Mouse (Mus musculus) intestine, embryonic 14.5 days (tissue): ENCODE measurements around the gene Gch1. TPM values are rescaled to one million over a fixed set of nuclear protein-coding genes. Genes with fewer than 3 reads are reported as not detected.

ENCODE experiments used
- ATAC-seq: fragments of 200-750 bp; cut with Nextera tagmentation; replicated peaks from 2 replicates; pipeline ENCODE4 v1.8.0; 2017; ENCODE audit warnings: low read depth, moderate number of reproducible peaks, moderate TSS enrichment, moderate library complexity; ENCODE audit not compliant: low FRiP score, low TSS enrichment
- DNase-seq: peaks from one replicate; pipeline ENCODE4 v3.0.0-alpha.2; 2018; ENCODE audit warnings: low spot score
- H3K27ac ChIP-seq: fragments of 300-500 bp; sonication (generic); 2 replicates; pipeline ENCODE4 v1.5.1; 2014; ENCODE audit warnings: low read depth, mild to moderate bottlenecking, control low read depth
- H3K27me3 ChIP-seq: fragments of 300-500 bp; sonication (generic); replicated peaks from 2 replicates; pipeline ENCODE4 v1.6.1; 2014; ENCODE audit warnings: low read length, control low read depth; ENCODE audit not compliant: control insufficient read depth, insufficient read depth
- H3K36me3 ChIP-seq: fragments of 300-500 bp; sonication (generic); 2 replicates; pipeline ENCODE4 v1.6.1; 2014; ENCODE audit warnings: low read length, control low read depth; ENCODE audit not compliant: control insufficient read depth, insufficient read depth
- H3K4me1 ChIP-seq: fragments of 300-500 bp; sonication (generic); replicated peaks from 2 replicates; pipeline ENCODE4 v1.6.1; 2014; ENCODE audit warnings: low read length, control low read depth, mixed read lengths; ENCODE audit not compliant: control insufficient read depth, insufficient read depth
- H3K4me2 ChIP-seq: fragments of 300-500 bp; sonication (generic); 2 replicates; pipeline ENCODE4 v1.6.1; 2014; ENCODE audit warnings: low read length
- H3K4me3 ChIP-seq: fragments of 300-500 bp; sonication (generic); 2 replicates; pipeline ENCODE4 v1.5.1; 2014; ENCODE audit warnings: low read depth, low read length, control low read depth, mixed read lengths
- H3K9ac ChIP-seq: fragments of 300-500 bp; sonication (generic); 2 replicates; pipeline ENCODE4 v1.6.1; 2014; ENCODE audit warnings: mild to moderate bottlenecking, low read length
- H3K9me3 ChIP-seq: fragments of 300-500 bp; sonication (generic); 2 replicates; pipeline ENCODE4 v1.6.1; 2016; ENCODE audit warnings: low read length, control low read depth; ENCODE audit not compliant: control insufficient read depth
- WGBS: fragments of 180-500 bp; shearing (Covaris S2); extraction: QIAGEN DNeasy Blood & Tissue Kit; methylation state at CpG from one replicate; pipeline ENCODE4 v1.1.7; 2014; 5-methylcytosine and 5-hydroxymethylcytosine counted together
- polyA plus RNA-seq: library from polyadenylated mRNA; unstranded; fragments of >200 nt; fragmentation: Nextera tagmentation; extraction: Ambion mirVana; gene quantifications from 2 replicates; pipeline ENCODE4 v1.2.1, GENCODE M21; 2014

Gene Gch1
- polyA plus RNA-seq, 1 experiment from 2014 or later: 4.4 TPM

GRCm38 (mm10) chr14:47209669-47210164, 20.5 kb upstream of the Gch1 start:
- H3K4me1 ChIP-seq: no peaks in the 10 kb centered on the region
- H3K36me3 ChIP-seq: no peaks in the 10 kb centered on the region
- no peak overlapping the region for H3K27ac ChIP-seq
- H3K4me2 ChIP-seq: no peak overlapping the region
- no peak overlapping the region for H3K4me3 ChIP-seq
- no peak overlapping the region for H3K9ac ChIP-seq
- ATAC-seq (no peak), DNase-seq (no peak)
- no peaks in the 10 kb centered on the region for H3K27me3 ChIP-seq
- WGBS: 78% methylated on average over 4 of the region's 4 CpGs
- no peaks in the 10 kb centered on the region for H3K9me3 ChIP-seq

GRCm38 (mm10) chr14:47208564-47209493, 19.6 kb upstream of the Gch1 start:
- no peak overlapping the region for H3K4me3 ChIP-seq
- H3K27me3 ChIP-seq: no peaks in the 10 kb centered on the region
- H3K4me2 ChIP-seq: no peak overlapping the region
- H3K27ac ChIP-seq: no peak overlapping the region
- 85% methylated on average over 12 of the region's 12 CpGs for WGBS
- peak; percentile 68; the same call in 1 of the 2 replicates for ATAC-seq
- H3K36me3 ChIP-seq: no peaks in the 10 kb centered on the region
- no peak overlapping the region for H3K9ac ChIP-seq
- DNase-seq: no peak
- no peaks in the 10 kb centered on the region for H3K9me3 ChIP-seq
- no peaks in the 10 kb centered on the region for H3K4me1 ChIP-seq

- DNase-seq: no peak
- no peaks in the 10 kb centered on the region for H3K9me3 ChIP-seq
- H3K27ac ChIP-seq: no peak overlapping the region
- 89% methylated on average over 3 of the region's 3 CpGs for WGBS
- H3K4me3 ChIP-seq: no peak overlapping the region
- no peaks in the 10 kb centered on the region for H3K27me3 ChIP-seq
- H3K36me3 ChIP-seq: no peaks in the 10 kb centered on the region
- no peak overlapping the region for H3K4me2 ChIP-seq
- H3K4me1 ChIP-seq: no peaks in the 10 kb centered on the region
- no peak for ATAC-seq
- no peak overlapping the region for H3K9ac ChIP-seq
Measured at GRCm38 (mm10) chr14:47206601-47207000, 17.4 kb upstream of the Gch1 start.

GRCm38 (mm10) chr14:47205270-47205972, 16.2 kb upstream of the Gch1 start:
- WGBS: 87% methylated on average over 5 of the region's 5 CpGs
- Histone ChIP-seq H3K4me2 (no peak overlapping the region), H3K9me3 (no peaks in the 10 kb centered on the region), H3K9ac (no peak overlapping the region), H3K27ac (no peak overlapping the region), H3K36me3 (no peaks in the 10 kb centered on the region), H3K4me1 (no peaks in the 10 kb centered on the region), H3K4me3 (no peak overlapping the region), H3K27me3 (no peaks in the 10 kb centered on the region)
- DNase-seq: no peak
- no peak for ATAC-seq

- no peak overlapping the region for H3K4me2 ChIP-seq
- no peak overlapping the region for H3K27ac ChIP-seq
- 91% methylated on average over 3 of the region's 3 CpGs for WGBS
- H3K36me3 ChIP-seq: no peaks in the 10 kb centered on the region
- no peak for ATAC-seq
- no peaks in the 10 kb centered on the region for H3K4me1 ChIP-seq
- DNase-seq: no peak
- H3K4me3 ChIP-seq: no peak overlapping the region
- H3K9me3 ChIP-seq: no peaks in the 10 kb centered on the region
- no peak overlapping the region for H3K9ac ChIP-seq
- no peaks in the 10 kb centered on the region for H3K27me3 ChIP-seq
Measured at GRCm38 (mm10) chr14:47197340-47197739, 8.1 kb upstream of the Gch1 start.

- no peak overlapping the region for H3K4me3 ChIP-seq
- H3K27me3 ChIP-seq: no peaks in the 10 kb centered on the region
- H3K4me1 ChIP-seq: no peaks in the 10 kb centered on the region
- no peaks in the 10 kb centered on the region for H3K9me3 ChIP-seq
- 74% methylated on average over 8 of the region's 8 CpGs for WGBS
- H3K27ac ChIP-seq: no peak overlapping the region
- ATAC-seq (no peak), DNase-seq (no peak)
- H3K9ac ChIP-seq: no peak overlapping the region
- H3K4me2 ChIP-seq: no peak overlapping the region
- no peaks in the 10 kb centered on the region for H3K36me3 ChIP-seq
Measured at GRCm38 (mm10) chr14:47196711-47197110, 7.5 kb upstream of the Gch1 start.

- no peaks in the 10 kb centered on the region for H3K4me1 ChIP-seq
- H3K27me3 ChIP-seq: no peaks in the 10 kb centered on the region
- no peak for ATAC-seq
- no peak overlapping the region for H3K4me2 ChIP-seq
- DNase-seq: no peak
- WGBS: 38% methylated on average over 4 of the region's 4 CpGs
- H3K27ac ChIP-seq: no peak overlapping the region
- no peaks in the 10 kb centered on the region for H3K9me3 ChIP-seq
- H3K36me3 ChIP-seq: no peaks in the 10 kb centered on the region
- H3K9ac ChIP-seq: no peak overlapping the region
- no peak overlapping the region for H3K4me3 ChIP-seq
Measured at GRCm38 (mm10) chr14:47194096-47194495, 4.9 kb upstream of the Gch1 start.

GRCm38 (mm10) chr14:47193506-47193905, 4.3 kb upstream of the Gch1 start:
- Histone ChIP-seq H3K27me3 (peaks cover 2% of the 10 kb centered on the region; the same call in 1 of the 2 replicates), H3K36me3 (no peaks in the 10 kb centered on the region), H3K4me2 (no peak overlapping the region), H3K9me3 (no peaks in the 10 kb centered on the region), H3K4me3 (no peak overlapping the region), H3K9ac (no peak overlapping the region), H3K27ac (no peak overlapping the region), H3K4me1 (peaks cover 4% of the 10 kb centered on the region; the same call in 1 of the 2 replicates)
- DNase-seq (no peak), ATAC-seq (no peak)
- WGBS: 77% methylated on average over 6 of the region's 6 CpGs
